Mouse (Mus musculus): Measurements from ENCODE around the gene Cutal. TPM values are rescaled to one million over a fixed set of nuclear protein-coding genes. Genes with fewer than 3 reads are reported as not detected.

The Cutal gene
- polyA plus RNA-seq, 1 experiment = 3.7 TPM

GRCm38 (mm10) chr2:34927320-34927719 is 53.1 kb downstream of the Cutal start:
- Histone ChIP-seq H3K27ac (ENCODE audit: control insufficient read depth, insufficient read depth, low read length) (no peak overlapping the region), H3K36me3 (ENCODE audit: control insufficient read depth, insufficient read depth, low read length) (no peaks in the 10 kb centered on the region), H3K4me3 (ENCODE audit: control insufficient read depth, insufficient read depth, low read length) (no peak overlapping the region), H3K27me3 (ENCODE audit: control insufficient read depth, insufficient read depth, low read length) (no peaks in the 10 kb centered on the region), H3K4me1 (replicated peaks; ENCODE audit: control insufficient read depth, insufficient read depth, low read length) (peaks cover 13% of the 10 kb centered on the region)
- TF ChIP-seq CTCF (IDR thresholded peaks at IDR 0.05; ENCODE audit: borderline replicate concordance, control insufficient read depth, extremely low read depth, insufficient read depth, low read length, poor library complexity) (no peak), POLR2A (IDR thresholded peaks at IDR 0.05; ENCODE audit: control insufficient read depth, extremely low read depth, insufficient read depth, low read length, poor library complexity) (no peak)
- DNase-seq = no peak
- 73% methylated on average over 5 of the region's 5 CpGs for WGBS

DNA sequence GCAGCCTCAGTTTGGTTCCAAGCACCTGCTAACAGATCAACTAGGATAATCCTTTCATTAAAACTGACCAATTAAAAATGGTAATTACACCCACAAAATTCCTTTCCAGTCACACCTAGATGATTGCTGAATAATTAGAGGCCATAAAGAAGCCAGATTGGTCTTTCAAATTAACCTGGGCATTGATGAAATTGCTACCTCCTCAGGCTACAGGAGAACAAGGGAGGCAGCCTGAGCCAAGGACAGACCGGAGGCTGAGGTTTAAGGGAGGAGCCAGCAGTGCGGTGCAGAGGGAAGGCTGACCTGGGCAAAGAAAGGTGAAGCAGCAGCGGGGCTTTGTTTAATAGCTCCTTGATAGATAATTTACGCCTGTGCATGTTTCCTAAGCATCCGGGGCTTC is 63.3 kb downstream of the Cutal start:
- Histone ChIP-seq H3K36me3 (ENCODE audit: control insufficient read depth, insufficient read depth, low read length) (no peaks in the 10 kb centered on the region), H3K4me3 (ENCODE audit: control insufficient read depth, insufficient read depth, low read length) (no peak overlapping the region), H3K4me1 (replicated peaks; ENCODE audit: control insufficient read depth, insufficient read depth, low read length) (peaks cover 37% of the 10 kb centered on the region), H3K27me3 (ENCODE audit: control insufficient read depth, insufficient read depth, low read length) (no peaks in the 10 kb centered on the region), H3K27ac (ENCODE audit: control insufficient read depth, insufficient read depth, low read length) (peak overlapping the region; percentile 5; the same call in 1 of the 2 replicates)
- 15% methylated on average over 5 of the region's 5 CpGs for WGBS
- TF ChIP-seq CTCF (IDR thresholded peaks at IDR 0.05; ENCODE audit: borderline replicate concordance, control insufficient read depth, extremely low read depth, insufficient read depth, low read length, poor library complexity) (no peak), POLR2A (IDR thresholded peaks at IDR 0.05; ENCODE audit: control insufficient read depth, extremely low read depth, insufficient read depth, low read length, poor library complexity) (no peak)
- DNase-seq = no peak

DNA sequence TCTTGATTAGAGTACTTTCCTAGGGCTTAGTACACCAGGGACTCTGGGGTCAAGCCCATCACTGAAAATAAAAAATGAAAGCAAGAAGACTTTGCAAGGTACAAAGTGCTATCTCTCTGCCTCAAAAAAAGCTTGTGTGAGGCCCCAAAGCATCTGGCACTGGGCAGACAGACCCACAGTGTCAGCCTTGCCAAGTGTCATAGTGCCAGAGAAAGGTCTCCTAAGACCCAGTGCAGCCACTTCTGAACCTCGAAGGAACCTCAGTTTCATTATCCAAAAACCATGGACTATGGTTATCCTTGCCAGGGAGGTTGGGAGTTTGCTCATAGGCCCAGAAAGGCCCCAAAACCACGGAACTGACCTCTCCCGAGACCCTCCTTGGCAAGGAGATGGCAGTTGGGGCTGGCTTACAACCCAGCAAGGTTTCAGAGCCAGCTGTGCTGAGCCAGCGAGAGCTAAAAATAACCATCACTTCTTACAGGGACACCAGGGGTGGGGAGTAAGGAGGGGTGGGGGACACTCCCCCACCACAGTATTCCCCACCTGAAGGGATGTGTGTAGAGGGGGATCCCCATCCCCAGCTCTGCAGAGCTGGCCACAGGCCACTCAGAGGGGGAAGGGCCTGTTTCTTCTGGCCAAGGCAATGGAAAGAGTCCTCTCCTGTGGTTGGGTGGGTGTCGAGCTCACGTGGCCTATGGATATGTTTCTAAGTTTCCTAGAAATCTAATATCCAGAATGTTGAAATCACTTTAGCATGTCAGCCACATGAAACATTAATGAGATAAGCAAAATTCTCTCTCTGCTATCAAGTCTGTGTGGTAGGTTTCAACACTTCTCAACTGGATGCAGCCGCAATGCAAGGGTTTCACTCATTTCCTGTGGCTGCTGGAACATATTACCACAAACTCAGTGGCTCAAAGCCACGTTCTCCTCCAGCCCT is 64.3 kb downstream of the Cutal start:
- Histone ChIP-seq H3K27me3 (ENCODE audit: control insufficient read depth, insufficient read depth, low read length) (no peaks in the 10 kb centered on the region), H3K27ac (ENCODE audit: control insufficient read depth, insufficient read depth, low read length) (peak overlapping the region; percentile 86), H3K36me3 (ENCODE audit: control insufficient read depth, insufficient read depth, low read length) (no peaks in the 10 kb centered on the region), H3K4me3 (ENCODE audit: control insufficient read depth, insufficient read depth, low read length) (no peak overlapping the region), H3K4me1 (replicated peaks; ENCODE audit: control insufficient read depth, insufficient read depth, low read length) (peaks cover 47% of the 10 kb centered on the region)
- WGBS = 2% methylated on average over 8 of the region's 8 CpGs
- DNase-seq = peak; percentile 59
- no peak for TF ChIP-seq CTCF (IDR thresholded peaks at IDR 0.05; ENCODE audit: borderline replicate concordance, control insufficient read depth, extremely low read depth, insufficient read depth, low read length, poor library complexity)

DNA sequence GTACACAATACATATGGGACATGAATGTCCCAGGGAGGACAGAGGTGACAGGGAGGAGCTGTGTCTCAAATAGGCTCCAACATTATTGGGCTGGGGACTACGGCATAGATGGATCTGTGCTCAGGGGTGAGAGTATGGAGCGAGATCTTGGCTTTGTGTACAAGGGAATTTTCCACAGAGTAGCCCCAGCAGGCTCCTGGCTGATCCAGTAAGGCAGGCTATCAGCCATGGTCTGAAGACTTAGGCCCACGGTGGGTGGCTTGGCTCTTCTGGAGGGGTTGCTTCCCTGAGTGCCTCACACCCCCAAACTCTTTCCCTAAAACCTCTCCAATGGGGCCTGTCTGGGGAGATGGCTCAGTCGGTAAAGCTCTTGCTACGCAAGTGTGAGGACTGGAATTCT is 66.0 kb downstream of the Cutal start:
- WGBS = 91% methylated on average over 5 of the region's 5 CpGs
- peaks cover 60% of the 10 kb centered on the region for H3K4me1 ChIP-seq (replicated peaks; ENCODE audit: control insufficient read depth, insufficient read depth, low read length)

DNA sequence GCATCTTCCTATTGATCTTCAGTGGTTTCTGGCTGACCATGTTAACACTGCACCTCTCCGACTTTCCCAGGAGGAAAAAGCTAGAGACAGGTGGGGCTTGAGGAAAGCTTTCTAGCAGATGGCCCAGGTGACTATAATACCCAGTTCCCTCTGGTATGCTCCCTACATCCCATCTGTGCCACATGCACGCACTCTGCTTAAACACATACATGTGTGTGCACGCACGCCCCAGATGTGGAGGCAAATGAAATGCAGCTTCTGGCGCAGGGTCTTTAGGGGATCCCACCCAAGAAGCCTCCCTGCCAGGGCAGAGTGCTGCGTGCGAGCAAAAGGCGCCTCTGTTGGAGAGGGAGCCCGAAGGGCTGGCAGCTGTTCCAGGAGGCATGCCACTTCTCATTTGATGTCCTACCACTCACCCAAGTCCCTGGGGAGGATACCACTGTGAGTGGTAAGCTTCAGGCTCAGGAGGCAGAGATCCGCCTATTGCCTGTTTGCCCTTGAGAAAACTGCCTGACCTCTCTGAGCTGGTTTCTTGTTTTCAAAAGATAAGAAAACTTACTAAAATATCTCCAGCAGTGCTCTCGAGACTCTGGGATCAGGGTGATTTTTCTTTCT is 67.0 kb downstream of the Cutal start:
- no peak for TF ChIP-seq CTCF (IDR thresholded peaks at IDR 0.05; ENCODE audit: borderline replicate concordance, control insufficient read depth, extremely low read depth, insufficient read depth, low read length, poor library complexity)
- no peak for TF ChIP-seq POLR2A (IDR thresholded peaks at IDR 0.05; ENCODE audit: control insufficient read depth, extremely low read depth, insufficient read depth, low read length, poor library complexity)
- H3K36me3 ChIP-seq (ENCODE audit: control insufficient read depth, insufficient read depth, low read length) = no peaks in the 10 kb centered on the region
- H3K27me3 ChIP-seq (ENCODE audit: control insufficient read depth, insufficient read depth, low read length) = no peaks in the 10 kb centered on the region
- 94% methylated on average over 11 of the region's 11 CpGs for WGBS
- H3K4me1 ChIP-seq (replicated peaks; ENCODE audit: control insufficient read depth, insufficient read depth, low read length) = peaks cover 68% of the 10 kb centered on the region
- H3K27ac ChIP-seq (ENCODE audit: control insufficient read depth, insufficient read depth, low read length) = no peak overlapping the region
- no peak for DNase-seq
- H3K4me3 ChIP-seq (ENCODE audit: control insufficient read depth, insufficient read depth, low read length) = no peak overlapping the region

More for the DNA sequence above, 66.0 kb downstream of the Cutal start:
- H3K4me3 ChIP-seq (ENCODE audit: control insufficient read depth, insufficient read depth, low read length) = no peak overlapping the region
- no peak overlapping the region for H3K27ac ChIP-seq (ENCODE audit: control insufficient read depth, insufficient read depth, low read length)
- H3K36me3 ChIP-seq (ENCODE audit: control insufficient read depth, insufficient read depth, low read length) = no peaks in the 10 kb centered on the region
- no peak for DNase-seq
- H3K27me3 ChIP-seq (ENCODE audit: control insufficient read depth, insufficient read depth, low read length) = no peaks in the 10 kb centered on the region
- no peak for TF ChIP-seq CTCF (IDR thresholded peaks at IDR 0.05; ENCODE audit: borderline replicate concordance, control insufficient read depth, extremely low read depth, insufficient read depth, low read length, poor library complexity)
- no peak for TF ChIP-seq POLR2A (IDR thresholded peaks at IDR 0.05; ENCODE audit: control insufficient read depth, extremely low read depth, insufficient read depth, low read length, poor library complexity)

Other genes starting within 250 kb of the Cutal start
- 36.9 and 39.4 TPM in 2 replicates for gene Gapvd1, start 119.2 kb upstream of the Cutal start, polyA plus RNA-seq (2012; rRNA removed)
- 376 and 377 TPM in 2 replicates for gene Hspa5, start 102.4 kb upstream of the Cutal start, polyA plus RNA-seq (2012; rRNA removed)
- 27.2 and 31.1 TPM in 2 replicates for gene Rabepk, start 74.5 kb upstream of the Cutal start, polyA plus RNA-seq (2012; rRNA removed)
- gene Fbxw2, start 48.1 kb upstream of the Cutal start, polyA plus RNA-seq (2012; rRNA removed) = 55.4 and 58.2 TPM in 2 replicates
- not detected in 2 replicates for gene Gm34653, start 41.4 kb upstream of the Cutal start, polyA plus RNA-seq (2012; rRNA removed)
- gene Psmd5, start 572 bp downstream of the Cutal start, polyA plus RNA-seq (2012; rRNA removed) = 10.8 and 15.1 TPM in 2 replicates
- gene Phf19, start 39.6 kb downstream of the Cutal start, polyA plus RNA-seq (2012; rRNA removed) = 18.8 and 24.1 TPM in 2 replicates
- gene Traf1, start 87.4 kb downstream of the Cutal start, polyA plus RNA-seq (2012; rRNA removed) = 76.7 and 80.4 TPM in 2 replicates
- gene Hc, start 187.0 kb downstream of the Cutal start, polyA plus RNA-seq (2012; rRNA removed) = 0.15 and 0.26 TPM in 2 replicates
- 0.39 and 0.62 TPM in 2 replicates for gene AI182371, start 227.1 kb downstream of the Cutal start, polyA plus RNA-seq (2012; rRNA removed)
- 37.5 and 45.2 TPM in 2 replicates for gene Cntrl, start 235.1 kb downstream of the Cutal start, polyA plus RNA-seq (2012; rRNA removed)

Measured in thymus, adult 2 months (tissue).